Mouse (Mus musculus): ENCODE results near the gene Kcnab1.
"Not testable (repeated sequence)": the region's sequence is repeated elsewhere in the genome, so short reads cannot be mapped to it uniquely, and the experiment has no call there.

Kcnab1 gene

GRCm38 (mm10) chr3:65365921-65366710, 256.9 kb downstream of the Kcnab1 start:
- DNase-seq (ENCODE audit: low read depth, low spot score): no peak

DNA sequence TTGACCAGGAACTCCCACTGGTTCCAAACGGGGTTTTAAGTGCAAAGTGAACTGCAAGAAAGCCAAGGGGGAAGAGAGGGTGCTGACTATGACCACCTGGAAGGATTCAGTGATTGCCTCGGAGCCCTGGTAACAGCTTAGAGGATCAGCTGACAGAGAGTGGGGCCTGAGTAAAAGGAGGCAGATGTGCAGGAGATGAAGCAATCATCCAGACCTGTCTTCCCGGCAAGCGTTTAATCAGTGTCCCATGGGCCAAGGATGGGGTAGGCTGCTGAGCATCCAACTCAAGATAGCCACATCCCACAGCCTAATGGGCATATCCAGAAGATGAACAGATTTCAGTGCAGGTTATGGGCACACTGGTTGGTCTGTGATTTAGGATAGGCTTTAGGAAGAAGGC, 258.8 kb downstream of the Kcnab1 start:
- no peak for DNase-seq (ENCODE audit: low read depth, low spot score)

- DNase-seq (ENCODE audit: low read depth, low spot score): no peak
Measured at GRCm38 (mm10) chr3:65372552-65372951, 263.4 kb downstream of the Kcnab1 start.

DNA sequence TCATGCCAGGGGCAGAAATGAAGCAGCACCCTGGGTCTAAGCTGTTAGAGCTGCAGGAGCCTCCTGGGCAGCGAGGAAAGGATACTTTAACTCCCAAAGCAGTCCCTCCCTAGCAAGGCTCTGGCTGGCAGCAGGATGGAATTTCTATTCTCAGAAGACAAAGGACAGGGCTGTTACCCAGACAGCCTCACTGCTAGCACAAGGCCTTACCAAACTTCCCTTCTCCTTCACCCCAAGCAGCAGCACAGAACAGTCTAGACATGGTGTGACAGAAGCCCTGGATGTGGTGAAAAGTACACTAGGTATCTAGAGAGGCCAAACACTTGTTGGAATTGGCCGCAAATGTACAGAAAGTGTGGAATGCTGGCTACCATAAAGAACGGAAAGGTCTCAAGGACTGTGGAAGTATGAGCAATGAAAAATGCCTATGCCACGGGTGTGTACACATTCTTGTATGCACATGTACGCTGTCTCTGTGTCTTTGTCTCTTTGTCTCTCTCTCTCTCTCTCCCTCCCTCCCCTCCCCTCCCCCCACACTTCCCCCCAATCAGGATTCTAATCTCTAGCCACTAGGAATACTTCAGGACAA, 264.5 kb downstream of the Kcnab1 start:
- no peak for DNase-seq (ENCODE audit: low read depth, low spot score)

- no peak for DNase-seq (ENCODE audit: low read depth, low spot score)
Measured at GRCm38 (mm10) chr3:65374729-65375128, 265.5 kb downstream of the Kcnab1 start.

DNA sequence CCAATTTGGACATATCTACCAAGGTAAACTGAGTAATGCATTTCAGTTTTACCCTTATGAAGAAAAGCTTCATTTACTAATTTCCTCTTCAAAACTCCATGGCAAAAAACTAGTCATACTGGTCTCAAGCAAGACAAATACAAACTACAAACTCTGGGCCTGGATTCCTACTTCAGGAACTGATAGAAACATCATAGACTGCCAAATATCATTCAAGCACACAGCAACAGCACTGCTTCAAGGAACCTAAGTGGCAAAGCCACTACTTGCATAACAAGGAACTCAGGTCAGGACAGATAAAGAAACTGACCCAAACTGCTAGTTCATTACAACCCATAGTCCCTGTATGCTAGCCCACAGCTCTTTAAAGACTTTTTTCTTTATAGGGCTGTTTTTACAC, 269.5 kb downstream of the Kcnab1 start:
- DNase-seq (ENCODE audit: low read depth, low spot score): no peak

GRCm38 (mm10) chr3:65379884-65380539, 270.8 kb downstream of the Kcnab1 start:
- DNase-seq (ENCODE audit: low read depth, low spot score): peak; percentile 11

GRCm38 (mm10) chr3:65381094-65381493, 271.9 kb downstream of the Kcnab1 start:
- no peak for DNase-seq (ENCODE audit: low read depth, low spot score)

GRCm38 (mm10) chr3:65384431-65384830, 275.2 kb downstream of the Kcnab1 start:
- DNase-seq (ENCODE audit: low read depth, low spot score): no peak

DNA sequence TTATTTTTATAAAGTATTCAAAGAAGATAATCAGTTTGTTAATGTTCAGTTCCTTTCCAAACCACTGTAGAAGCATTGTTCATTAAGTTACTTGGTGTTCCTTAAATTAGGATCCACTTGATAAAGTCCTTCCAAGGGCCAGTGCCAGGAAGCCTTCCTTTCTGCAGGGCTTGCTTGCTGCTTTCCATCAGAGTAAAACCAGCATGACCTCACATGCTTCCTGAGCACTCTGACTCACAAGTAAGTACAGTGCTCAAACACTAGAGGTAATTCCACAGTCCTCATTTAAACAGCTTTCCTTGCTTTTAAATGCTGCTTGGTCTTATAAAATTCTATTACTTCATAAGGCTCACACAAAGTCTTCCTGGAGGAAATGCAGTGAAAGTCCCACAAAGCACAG, 276.6 kb downstream of the Kcnab1 start:
- DNase-seq (ENCODE audit: low read depth, low spot score): no peak

DNA sequence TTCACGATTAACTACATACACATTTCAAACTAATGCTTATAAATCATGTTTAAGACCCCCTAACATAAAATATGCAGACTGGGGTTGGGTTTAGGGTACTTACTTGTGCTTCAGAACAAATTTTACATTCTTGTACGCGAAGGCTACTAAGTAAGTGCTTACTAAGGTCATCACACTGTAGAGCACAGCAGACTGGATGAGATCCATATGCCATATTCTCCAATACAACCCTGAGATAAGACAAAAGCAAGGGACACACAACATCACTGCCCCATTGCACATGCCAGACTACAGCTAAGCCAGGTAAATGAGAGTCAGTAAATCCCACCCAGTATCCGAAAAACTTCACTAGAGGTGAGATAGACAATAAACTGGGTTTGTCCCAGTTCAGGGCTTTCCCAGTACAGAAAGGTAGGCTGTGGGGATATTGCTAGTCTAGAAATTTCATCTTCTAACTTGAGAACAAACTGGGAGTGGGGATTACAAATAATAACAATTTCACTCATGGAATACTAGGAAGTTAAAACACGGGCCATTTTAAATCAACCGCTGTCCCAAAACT, 282.1 kb downstream of the Kcnab1 start:
- no peak for DNase-seq (ENCODE audit: low read depth, low spot score)

DNA sequence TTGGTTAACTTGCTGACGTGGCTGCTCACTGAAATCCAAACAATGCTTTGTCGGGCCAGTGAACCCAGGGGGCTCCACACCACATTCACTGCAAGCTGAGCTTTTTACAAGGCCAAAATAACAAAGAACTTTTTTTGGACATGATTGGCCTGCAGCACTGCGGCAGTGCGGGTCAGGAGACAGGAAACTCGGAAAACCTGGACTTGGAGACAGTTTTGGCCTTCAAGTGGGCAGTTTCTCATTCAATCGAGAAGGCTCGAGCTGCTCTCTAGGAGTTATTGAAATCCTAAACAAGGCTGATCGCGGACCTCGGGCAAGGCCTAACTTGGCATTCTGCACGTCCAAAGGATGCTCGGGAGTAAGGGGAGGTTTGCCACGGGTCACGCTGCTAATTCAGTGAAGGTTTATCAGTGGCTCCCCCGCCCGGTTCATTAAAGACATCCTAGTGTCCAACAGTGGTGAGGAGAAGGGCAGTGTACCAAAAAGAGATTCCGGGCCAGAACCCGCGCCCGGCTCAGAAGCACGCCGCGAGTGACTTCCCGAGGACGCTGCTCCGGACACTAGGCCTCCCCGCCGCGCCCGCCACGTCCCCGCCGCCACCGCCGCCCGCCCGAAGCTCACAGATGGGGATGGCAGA, 282.7 kb downstream of the Kcnab1 start:
- DNase-seq (ENCODE audit: low read depth, low spot score): no peak

- peak; percentile 95 for DNase-seq (ENCODE audit: low read depth, low spot score)
Measured at GRCm38 (mm10) chr3:65392421-65392817, 283.2 kb downstream of the Kcnab1 start, which contains the start of gene Ssr3. Ssr3 (minus strand) TSS chr3:65392623.

GRCm38 (mm10) chr3:65395111-65395510, 285.9 kb downstream of the Kcnab1 start:
- not testable (repeated sequence) for DNase-seq (ENCODE audit: low read depth, low spot score)

GRCm38 (mm10) chr3:65396835-65397504, 287.8 kb downstream of the Kcnab1 start:
- DNase-seq (ENCODE audit: low read depth, low spot score): no peak

- DNase-seq (ENCODE audit: low read depth, low spot score): no peak
Measured at GRCm38 (mm10) chr3:65397566-65397965, 288.4 kb downstream of the Kcnab1 start.

DNA sequence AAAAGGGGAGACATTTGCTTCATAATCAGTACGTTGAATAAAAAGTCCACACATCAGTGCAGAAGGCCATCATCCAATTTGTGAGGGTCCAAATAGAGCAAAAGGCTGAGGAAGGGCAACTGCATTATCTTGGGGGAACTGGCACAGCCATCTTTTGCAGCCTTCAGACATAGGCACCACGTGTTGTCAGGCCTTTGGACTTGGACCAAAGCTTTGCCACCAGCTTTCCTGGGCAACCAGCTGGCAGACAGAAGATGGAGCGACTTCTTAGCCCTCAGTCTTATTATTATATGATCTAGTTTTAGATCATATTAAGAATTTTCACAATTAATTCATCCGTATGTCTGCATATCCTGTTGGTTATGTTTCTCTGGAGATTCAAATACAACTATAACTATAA, 296.6 kb downstream of the Kcnab1 start:
- DNase-seq (ENCODE audit: low read depth, low spot score): no peak

- no peak for DNase-seq (ENCODE audit: low read depth, low spot score)
Measured at GRCm38 (mm10) chr3:65407891-65408290, 298.7 kb downstream of the Kcnab1 start.

GRCm38 (mm10) chr3:65416571-65416970, 307.4 kb downstream of the Kcnab1 start:
- DNase-seq (ENCODE audit: low read depth, low spot score): no peak

GRCm38 (mm10) chr3:65417913-65418594, 308.9 kb downstream of the Kcnab1 start:
- DNase-seq (ENCODE audit: low read depth, low spot score): no peak

GRCm38 (mm10) chr3:65419706-65420105, 310.5 kb downstream of the Kcnab1 start:
- no peak for DNase-seq (ENCODE audit: low read depth, low spot score)

All from WW6 (cell line).